Comparison of ENCODE assay signal across 8 mouse cellular contexts in the genomic region with DNA sequence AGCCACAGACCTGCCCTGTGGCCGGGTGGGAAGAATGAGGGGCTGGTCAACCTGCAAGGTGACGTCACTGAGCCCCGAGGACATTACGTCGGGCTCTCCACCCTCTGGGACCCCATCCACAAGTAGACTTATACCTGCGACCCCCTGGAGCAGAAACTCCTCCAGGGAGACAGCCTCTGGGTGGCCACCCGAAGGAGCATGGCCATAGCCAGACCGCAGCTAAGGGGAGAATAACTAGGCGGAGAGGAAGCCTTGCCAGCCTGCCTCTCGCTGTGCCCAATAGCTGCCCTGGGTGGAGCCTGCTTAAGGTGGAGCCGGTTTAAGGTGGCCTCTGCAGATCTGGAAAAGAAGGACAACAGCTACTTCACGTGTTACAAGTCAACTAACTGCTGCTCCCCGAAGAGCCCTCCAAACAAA. TPM values are rescaled to one million over a fixed set of nuclear protein-coding genes. Genes with fewer than 3 reads are reported as not detected.
DNase-seq lines count a peak whose midpoint lies in the region; ATAC-seq and TF ChIP-seq lines count a peak whose summit lies in the region.

A gene (minus strand): TSS at position 270 of the 417 bp plus-strand sequence.

- H3K9me3 ChIP-seq in intestine, embryonic 16.5 days (ENCODE audit: control insufficient read depth, low read length): no peaks in the 10 kb centered on the region
- H3K9me3 ChIP-seq in liver, embryonic 14.5 days (ENCODE audit: control insufficient read depth, low read length): no peaks in the 10 kb centered on the region
- no peaks in the 10 kb centered on the region for H3K9me3 ChIP-seq in neural tube, embryonic 15.5 days (replicated peaks)

- 19% methylated on average over 13 of the region's 13 CpGs for WGBS in intestine, embryonic 16.5 days
- 38% methylated on average over 13 of the region's 13 CpGs for WGBS in liver, embryonic 14.5 days (ENCODE audit: insufficient replicate concordance)
- 24% methylated on average over 13 of the region's 13 CpGs for WGBS in neural tube, embryonic 15.5 days

- no peaks in the 10 kb centered on the region for H3K36me3 ChIP-seq in intestine, embryonic 16.5 days (ENCODE audit: control insufficient read depth, insufficient read depth, low read length)
- no peaks in the 10 kb centered on the region for H3K36me3 ChIP-seq in liver, embryonic 14.5 days (replicated peaks; ENCODE audit: control insufficient read depth, insufficient read depth, low read depth)
- no peaks in the 10 kb centered on the region for H3K36me3 ChIP-seq in neural tube, embryonic 15.5 days

- H3K27me3 ChIP-seq in intestine, embryonic 16.5 days (replicated peaks; ENCODE audit: control insufficient read depth, insufficient read depth, low read length): no peaks in the 10 kb centered on the region
- H3K27me3 ChIP-seq in liver, embryonic 14.5 days (ENCODE audit: control insufficient read depth, insufficient read depth, low read length): no peaks in the 10 kb centered on the region
- H3K27me3 ChIP-seq in neural tube, embryonic 15.5 days (replicated peaks): no peaks in the 10 kb centered on the region

- peak; percentile 36 for DNase-seq in thymus, postnatal 4 days
- no peak for DNase-seq in thymus, postnatal 10 days (ENCODE audit: low spot score in 2 of 2)
- DNase-seq in cerebellum, postnatal 36 days: peak; percentile 75 to 77
- no peak for DNase-seq in gonadal fat pad, adult 2 months (ENCODE audit: low read depth)
- DNase-seq in liver, embryonic 14.5 days (ENCODE audit: low read depth in 3 of 3, low spot score in 3 of 3): no peak
- no peak for DNase-seq in thymus, postnatal 14 days

- H3K4me2 ChIP-seq in intestine, embryonic 16.5 days (ENCODE audit: low read depth, low read length): peak within 1 kb of the TSS; percentile 57
- peak within 1 kb of the TSS; percentile 27; the same call in 1 of the 2 replicates for H3K4me2 ChIP-seq in liver, embryonic 14.5 days (ENCODE audit: low read depth)
- H3K4me2 ChIP-seq in neural tube, embryonic 15.5 days: peak within 1 kb of the TSS; percentile 56

- H3K9ac ChIP-seq in intestine, embryonic 16.5 days (ENCODE audit: low read depth, low read length): peak within 1 kb of the TSS; percentile 51
- no peak within 1 kb of the TSS for H3K9ac ChIP-seq in liver, embryonic 14.5 days (replicated peaks)
- H3K9ac ChIP-seq in neural tube, embryonic 15.5 days (replicated peaks): peak within 1 kb of the TSS; percentile 35

- 0 out of 2 replicates have a peak, but pooled peaks have one; percentile 0 for TF ChIP-seq CTCF in liver, embryonic 14.5 days (IDR thresholded peaks at IDR 0.05; ENCODE audit: low read depth)

- H3K4me1 ChIP-seq in intestine, embryonic 16.5 days (ENCODE audit: control insufficient read depth, insufficient read depth, low read length): peaks cover 12% of the 10 kb centered on the region
- H3K4me1 ChIP-seq in liver, embryonic 14.5 days (replicated peaks; ENCODE audit: control insufficient read depth in 2 of 2, insufficient read depth in 2 of 2, low read length in 1 of 2): no peaks in the 10 kb centered on the region; a peak in 1 of 4 replicates
- H3K4me1 ChIP-seq in neural tube, embryonic 15.5 days: peaks cover 10% of the 10 kb centered on the region

- H3K27ac ChIP-seq in intestine, embryonic 16.5 days (ENCODE audit: low read length): peak within 1 kb of the TSS; percentile 38; the same call in 1 of the 2 replicates
- H3K27ac ChIP-seq in liver, embryonic 14.5 days: no peak within 1 kb of the TSS
- no peak within 1 kb of the TSS for H3K27ac ChIP-seq in neural tube, embryonic 15.5 days (replicated peaks)

- TF ChIP-seq EP300 in liver, embryonic 14.5 days (IDR thresholded peaks at IDR 0.05; ENCODE audit: low read depth): no peak

- H3K4me3 ChIP-seq in intestine, embryonic 16.5 days (ENCODE audit: low read length): peak within 1 kb of the TSS; percentile 50
- peak within 1 kb of the TSS in 1 of 2 experiments; percentile 19; a peak in 2 of 4 replicates for H3K4me3 ChIP-seq in liver, embryonic 14.5 days (ENCODE audit: insufficient read depth in 1 of 2, low read depth in 2 of 2, low read length in 2 of 2)
- H3K4me3 ChIP-seq in neural tube, embryonic 15.5 days (replicated peaks): peak within 1 kb of the TSS; percentile 34

- ATAC-seq in intestine, embryonic 16.5 days: peak; percentile 83
- peak; percentile 29; the same call in 1 of the 2 replicates for ATAC-seq in liver, embryonic 14.5 days (ENCODE audit: insufficient read depth)
- peak; percentile 46; the same call in 1 of the 2 replicates for ATAC-seq in neural tube, embryonic 15.5 days (ENCODE audit: low FRiP score)

RNA-seq across cellular contexts. Expression of the gene that starts here (rescaled TPM):
- polyA plus RNA-seq in gonadal fat pad, adult 2 months (2012; rRNA removed): 371 and 461 TPM in 2 replicates
- 2.7 and 3.5 TPM in 2 replicates for polyA plus RNA-seq in intestine, embryonic 16.5 days (2015; fragmentation: Nextera tagmentation; extraction: Ambion mirVana)
- polyA plus RNA-seq in liver, embryonic 14.5 days (2012; rRNA removed): 0.10 and 0.13 TPM in 2 replicates
- polyA plus RNA-seq in liver, embryonic 14.5 days (2014; fragmentation: Nextera tagmentation; extraction: Ambion mirVana): 0.09 TPM in 1 of 2 replicates, not detected in the other
- polyA plus RNA-seq in neural tube, embryonic 15.5 days (2015; fragmentation: Nextera tagmentation; extraction: Ambion mirVana): 0.93 and 1.5 TPM in 2 replicates

Comparison
In these comparisons a context has a peak if more than half of its experiments do, and no peak if none do; other contexts are left out.
1. RNA of the gene that starts here (polyA plus RNA-seq): 371 to 461 TPM in gonadal fat pad, adult 2 months; 2.7 to 3.5 TPM in intestine, embryonic 16.5 days, 0.93 to 1.5 TPM in neural tube, embryonic 15.5 days and 0.09 to 0.13 TPM in liver, embryonic 14.5 days; every median in the first group is over 10 times any median in the second.
2. DNase-seq: peak in thymus, postnatal 4 days (single experiment) and cerebellum, postnatal 36 days (2 of 2); none in thymus, postnatal 10 days (0 of 2), gonadal fat pad, adult 2 months (single experiment), liver, embryonic 14.5 days (0 of 3) and thymus, postnatal 14 days (single experiment).
3. Peak in ATAC-seq and H3K4me2 ChIP-seq in liver, embryonic 14.5 days; RNA of the gene not detected or under 1 TPM.
4. ATAC-seq: peak in every context shown above with its lines; median percentile 83 in intestine, embryonic 16.5 days; 46 in neural tube, embryonic 15.5 days; 29 in liver, embryonic 14.5 days.
5. Peak in every context shown above with its lines, with median percentiles within 50 percentile points of each other: H3K4me2 ChIP-seq.